Mouse (Mus musculus): Measurements from ENCODE around the gene Coa6. TPM values are rescaled to one million over a fixed set of nuclear protein-coding genes. Genes with fewer than 3 reads are reported as not detected.

Coa6 gene
- polyA plus RNA-seq, 1 experiment, result 50.2 TPM

DNA sequence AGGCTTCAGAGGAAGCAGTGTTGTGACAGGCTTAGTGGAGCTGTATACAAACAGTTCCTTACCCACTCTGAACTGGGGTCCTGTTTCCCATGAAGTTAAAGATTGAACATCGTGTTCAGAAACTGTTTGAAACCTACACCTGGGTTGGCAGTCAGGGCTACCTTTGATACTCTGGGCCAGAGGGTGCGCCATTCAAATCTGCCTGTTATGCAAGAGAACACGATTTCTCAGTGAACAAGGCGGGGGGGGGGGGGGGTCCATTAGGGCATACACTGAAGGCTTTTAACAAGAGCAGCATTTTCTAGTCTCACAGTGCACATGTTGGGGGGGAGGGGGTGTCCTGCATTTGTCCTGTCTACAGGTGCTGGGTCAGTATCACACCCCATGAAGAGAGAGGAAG is 1.8 kb downstream of the Coa6 start:
- H3K4me3 ChIP-seq (ENCODE audit: low read depth, low read length), result no peak overlapping the region
- peaks cover 29% of the 10 kb centered on the region for H3K36me3 ChIP-seq (ENCODE audit: control insufficient read depth, insufficient read depth, low read length)
- no peaks in the 10 kb centered on the region for H3K27me3 ChIP-seq (ENCODE audit: control insufficient read depth, insufficient read depth, low read length)
- 62% methylated on average over 4 of the region's 4 CpGs for WGBS
- no peak overlapping the region for H3K27ac ChIP-seq (ENCODE audit: insufficient read depth, low read depth, low read length)
- H3K4me1 ChIP-seq (ENCODE audit: control insufficient read depth, insufficient read depth, insufficient read length, low read length), result peaks cover 6% of the 10 kb centered on the region; the same call in 1 of the 2 replicates
- TF ChIP-seq CTCF (IDR thresholded peaks at IDR 0.05; ENCODE audit: extremely low read depth, insufficient read length, insufficient replicate concordance, low read depth, low read length) (no peak), POLR2A (IDR thresholded peaks at IDR 0.05; ENCODE audit: low read depth, low read length) (no peak)

- WGBS, result 49% methylated on average over 1 of the region's 1 CpGs
- Histone ChIP-seq H3K4me3 (ENCODE audit: low read depth, low read length) (no peak overlapping the region), H3K27ac (ENCODE audit: insufficient read depth, low read depth, low read length) (no peak overlapping the region), H3K36me3 (ENCODE audit: control insufficient read depth, insufficient read depth, low read length) (peaks cover 34% of the 10 kb centered on the region), H3K4me1 (ENCODE audit: control insufficient read depth, insufficient read depth, insufficient read length, low read length) (peaks cover 6% of the 10 kb centered on the region; the same call in 1 of the 2 replicates), H3K27me3 (ENCODE audit: control insufficient read depth, insufficient read depth, low read length) (no peaks in the 10 kb centered on the region)
- TF ChIP-seq POLR2A (IDR thresholded peaks at IDR 0.05; ENCODE audit: low read depth, low read length) (no peak), CTCF (IDR thresholded peaks at IDR 0.05; ENCODE audit: extremely low read depth, insufficient read length, insufficient replicate concordance, low read depth, low read length) (no peak)
These were observed 2.6 kb downstream of the Coa6 start for GRCm38 (mm10) chr8:126424946-126425345.

GRCm38 (mm10) chr8:126429635-126430034 is 7.3 kb downstream of the Coa6 start:
- peaks cover 49% of the 10 kb centered on the region for H3K36me3 ChIP-seq (ENCODE audit: control insufficient read depth, insufficient read depth, low read length)
- 92% methylated on average over 5 of the region's 5 CpGs for WGBS
- H3K27ac ChIP-seq (ENCODE audit: insufficient read depth, low read depth, low read length), result no peak overlapping the region
- H3K4me3 ChIP-seq (ENCODE audit: low read depth, low read length), result no peak overlapping the region
- H3K27me3 ChIP-seq (ENCODE audit: control insufficient read depth, insufficient read depth, low read length), result no peaks in the 10 kb centered on the region
- H3K4me1 ChIP-seq (ENCODE audit: control insufficient read depth, insufficient read depth, insufficient read length, low read length), result no peaks in the 10 kb centered on the region
- TF ChIP-seq POLR2A (IDR thresholded peaks at IDR 0.05; ENCODE audit: low read depth, low read length), result no peak
- TF ChIP-seq CTCF (IDR thresholded peaks at IDR 0.05; ENCODE audit: extremely low read depth, insufficient read length, insufficient replicate concordance, low read depth, low read length), result no peak

GRCm38 (mm10) chr8:126433827-126434226 is 11.5 kb downstream of the Coa6 start:
- H3K4me1 ChIP-seq (ENCODE audit: control insufficient read depth, insufficient read depth, insufficient read length, low read length), result no peaks in the 10 kb centered on the region
- TF ChIP-seq CTCF (IDR thresholded peaks at IDR 0.05; ENCODE audit: extremely low read depth, insufficient read length, insufficient replicate concordance, low read depth, low read length), result 0 out of 2 replicates have a peak, but pooled peaks have one; percentile 4
- TF ChIP-seq POLR2A (IDR thresholded peaks at IDR 0.05; ENCODE audit: low read depth, low read length), result no peak
- no peak overlapping the region for H3K4me3 ChIP-seq (ENCODE audit: low read depth, low read length)
- 86% methylated on average over 7 of the region's 7 CpGs for WGBS
- H3K36me3 ChIP-seq (ENCODE audit: control insufficient read depth, insufficient read depth, low read length), result peaks cover 25% of the 10 kb centered on the region
- no peak overlapping the region for H3K27ac ChIP-seq (ENCODE audit: insufficient read depth, low read depth, low read length)
- H3K27me3 ChIP-seq (ENCODE audit: control insufficient read depth, insufficient read depth, low read length), result no peaks in the 10 kb centered on the region

DNA sequence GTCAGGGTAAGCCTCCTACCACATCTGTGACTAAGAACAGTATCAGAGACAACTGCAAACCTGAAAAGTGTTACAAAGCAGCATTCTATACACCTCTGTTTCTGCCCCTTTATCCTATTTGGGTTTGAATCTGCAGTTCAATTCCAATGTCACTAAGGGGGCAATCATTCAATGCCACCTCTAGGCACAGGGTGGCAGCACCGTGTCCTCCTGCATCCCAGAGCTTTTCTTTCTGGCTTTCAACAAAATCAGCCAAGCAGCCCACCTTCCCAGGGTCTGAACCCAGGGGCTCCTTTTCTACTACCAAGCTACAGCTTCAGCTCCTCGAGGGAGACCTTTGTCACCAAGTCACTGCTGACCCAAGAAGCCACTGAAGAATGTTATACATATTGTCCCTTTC is 16.6 kb downstream of the Coa6 start:
- no peak overlapping the region for H3K27ac ChIP-seq (ENCODE audit: insufficient read depth, low read depth, low read length)
- no peaks in the 10 kb centered on the region for H3K27me3 ChIP-seq (ENCODE audit: control insufficient read depth, insufficient read depth, low read length)
- peaks cover 12% of the 10 kb centered on the region for H3K36me3 ChIP-seq (ENCODE audit: control insufficient read depth, insufficient read depth, low read length)
- 70% methylated on average over 2 of the region's 2 CpGs for WGBS
- no peaks in the 10 kb centered on the region for H3K4me1 ChIP-seq (ENCODE audit: control insufficient read depth, insufficient read depth, insufficient read length, low read length)
- H3K4me3 ChIP-seq (ENCODE audit: low read depth, low read length), result no peak overlapping the region
- no peak for TF ChIP-seq CTCF (IDR thresholded peaks at IDR 0.05; ENCODE audit: extremely low read depth, insufficient read length, insufficient replicate concordance, low read depth, low read length)
- no peak for TF ChIP-seq POLR2A (IDR thresholded peaks at IDR 0.05; ENCODE audit: low read depth, low read length)

- Histone ChIP-seq H3K27ac (ENCODE audit: insufficient read depth, low read depth, low read length) (no peak overlapping the region), H3K36me3 (ENCODE audit: control insufficient read depth, insufficient read depth, low read length) (peaks cover 39% of the 10 kb centered on the region), H3K4me1 (ENCODE audit: control insufficient read depth, insufficient read depth, insufficient read length, low read length) (no peaks in the 10 kb centered on the region), H3K27me3 (ENCODE audit: control insufficient read depth, insufficient read depth, low read length) (no peaks in the 10 kb centered on the region), H3K4me3 (ENCODE audit: low read depth, low read length) (no peak overlapping the region)
- TF ChIP-seq POLR2A (IDR thresholded peaks at IDR 0.05; ENCODE audit: low read depth, low read length) (no peak), CTCF (IDR thresholded peaks at IDR 0.05; ENCODE audit: extremely low read depth, insufficient read length, insufficient replicate concordance, low read depth, low read length) (no peak)
- 82% methylated on average over 8 of the region's 8 CpGs for WGBS
These were observed 28.8 kb downstream of the Coa6 start for GRCm38 (mm10) chr8:126451158-126451557.

DNA sequence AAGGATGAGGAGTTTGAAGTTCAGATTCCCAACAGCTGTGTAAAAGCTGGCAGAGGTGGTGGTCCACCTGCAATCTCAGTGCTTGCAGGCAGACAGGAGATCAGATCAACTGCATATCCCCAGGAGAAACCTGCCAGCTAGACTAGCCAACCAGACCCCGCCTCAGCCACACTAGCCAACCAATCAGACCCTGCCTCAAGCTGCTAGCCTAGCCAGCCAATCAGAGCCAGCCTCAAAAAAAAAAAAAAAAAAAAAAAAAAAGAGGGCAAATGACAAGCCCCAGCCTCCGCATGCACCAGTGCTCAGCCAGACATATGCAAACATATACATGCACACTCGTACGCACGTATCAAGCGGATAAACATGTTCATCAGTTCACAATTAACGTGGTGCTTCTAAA is 33.1 kb downstream of the Coa6 start:
- Histone ChIP-seq H3K36me3 (ENCODE audit: control insufficient read depth, insufficient read depth, low read length) (peaks cover 24% of the 10 kb centered on the region), H3K27ac (ENCODE audit: insufficient read depth, low read depth, low read length) (no peak overlapping the region)
- 94% methylated on average over 7 of the region's 7 CpGs for WGBS

More for the DNA sequence above, 33.1 kb downstream of the Coa6 start:
- no peaks in the 10 kb centered on the region for H3K27me3 ChIP-seq (ENCODE audit: control insufficient read depth, insufficient read depth, low read length)
- H3K4me3 ChIP-seq (ENCODE audit: low read depth, low read length), result no peak overlapping the region
- no peaks in the 10 kb centered on the region for H3K4me1 ChIP-seq (ENCODE audit: control insufficient read depth, insufficient read depth, insufficient read length, low read length)
- no peak for TF ChIP-seq POLR2A (IDR thresholded peaks at IDR 0.05; ENCODE audit: low read depth, low read length)
- TF ChIP-seq CTCF (IDR thresholded peaks at IDR 0.05; ENCODE audit: extremely low read depth, insufficient read length, insufficient replicate concordance, low read depth, low read length), result no peak

Measured in small intestine, adult 2 months (tissue).